In genomic region chr17:5440159-5440971, GRCm38 (mm10) we compare ENCODE assay signal across 8 mouse cellular contexts. TPM values are rescaled to one million over a fixed set of nuclear protein-coding genes. Genes with fewer than 3 reads are reported as not detected.
DNase-seq lines count a peak whose midpoint lies in the region; ATAC-seq lines count a peak whose summit lies in the region.

Gene Tmem242 (minus strand): TSS chr17:5440259.

- ATAC-seq in heart, embryonic 13.5 days (ENCODE audit: extremely low read depth, insufficient number of reproducible peaks, low FRiP score, low TSS enrichment), result peak; percentile 70
- peak; percentile 84 for ATAC-seq in liver, embryonic 12.5 days
- peak; percentile 78 for ATAC-seq in stomach, embryonic 15.5 days (ENCODE audit: insufficient read depth, low FRiP score, low read depth)

- peak within 1 kb of the TSS; percentile 92 for H3K9ac ChIP-seq in heart, embryonic 13.5 days
- peak within 1 kb of the TSS; percentile 79 for H3K9ac ChIP-seq in liver, embryonic 12.5 days
- H3K9ac ChIP-seq in stomach, embryonic 15.5 days, result peak within 1 kb of the TSS; percentile 73

- peak within 1 kb of the TSS; percentile 72 for H3K27ac ChIP-seq in brown adipose tissue, adult 24 weeks (replicated peaks; ENCODE audit: low read depth, low read length)
- peak within 1 kb of the TSS; percentile 77 for H3K27ac ChIP-seq in heart, embryonic 13.5 days (replicated peaks)
- H3K27ac ChIP-seq in liver, embryonic 12.5 days, result peak within 1 kb of the TSS; percentile 75
- peak within 1 kb of the TSS; percentile 76 for H3K27ac ChIP-seq in stomach, embryonic 15.5 days

- no peaks in the 10 kb centered on the region for H3K27me3 ChIP-seq in heart, embryonic 13.5 days (replicated peaks)
- peaks cover 14% of the 10 kb centered on the region for H3K27me3 ChIP-seq in liver, embryonic 12.5 days (replicated peaks)
- no peaks in the 10 kb centered on the region for H3K27me3 ChIP-seq in stomach, embryonic 15.5 days (replicated peaks)

- WGBS in heart, embryonic 13.5 days, result under 1% methylated on average over 27 of the region's 27 CpGs
- WGBS in liver, embryonic 12.5 days (ENCODE audit: insufficient replicate concordance), result under 1% methylated on average over 27 of the region's 27 CpGs
- under 1% methylated on average over 27 of the region's 27 CpGs for WGBS in stomach, embryonic 15.5 days

- no peaks in the 10 kb centered on the region for H3K4me1 ChIP-seq in brown adipose tissue, adult 24 weeks (ENCODE audit: control insufficient read depth, insufficient read depth, insufficient read length, low read length)
- H3K4me1 ChIP-seq in heart, embryonic 13.5 days, result peaks cover 20% of the 10 kb centered on the region
- H3K4me1 ChIP-seq in liver, embryonic 12.5 days, result peaks cover 17% of the 10 kb centered on the region
- H3K4me1 ChIP-seq in stomach, embryonic 15.5 days, result peaks cover 8% of the 10 kb centered on the region

- H3K4me2 ChIP-seq in heart, embryonic 13.5 days, result peak within 1 kb of the TSS; percentile 86
- H3K4me2 ChIP-seq in liver, embryonic 12.5 days, result peak within 1 kb of the TSS; percentile 79
- H3K4me2 ChIP-seq in stomach, embryonic 15.5 days, result peak within 1 kb of the TSS; percentile 62

- DNase-seq in CD4-positive, CD25-positive, alpha-beta regulatory T cell, adult 2 months (ENCODE audit: low read depth, low spot score), result peak; percentile 89
- DNase-seq in fat pad, adult 2 months (ENCODE audit: extremely low read depth, low read depth, low spot score), result peak; percentile 30
- DNase-seq in kidney, postnatal 10 days, result peak; percentile 93
- DNase-seq in natural killer cell, adult 2 months (ENCODE audit: low spot score in 2 of 2), result peak; percentile 79 to 86

- H3K36me3 ChIP-seq in heart, embryonic 13.5 days, result peaks cover 16% of the 10 kb centered on the region; the same call in 1 of the 2 replicates
- peaks cover 5% of the 10 kb centered on the region; the same call in 1 of the 2 replicates for H3K36me3 ChIP-seq in liver, embryonic 12.5 days
- H3K36me3 ChIP-seq in stomach, embryonic 15.5 days, result no peaks in the 10 kb centered on the region

- no peaks in the 10 kb centered on the region for H3K9me3 ChIP-seq in heart, embryonic 13.5 days
- H3K9me3 ChIP-seq in liver, embryonic 12.5 days (replicated peaks), result no peaks in the 10 kb centered on the region
- no peaks in the 10 kb centered on the region for H3K9me3 ChIP-seq in stomach, embryonic 15.5 days

- H3K4me3 ChIP-seq in brown adipose tissue, adult 24 weeks (ENCODE audit: insufficient read depth, low read depth, low read length), result peak within 1 kb of the TSS; percentile 72
- peak within 1 kb of the TSS; percentile 84 for H3K4me3 ChIP-seq in heart, embryonic 13.5 days
- peak within 1 kb of the TSS; percentile 76 for H3K4me3 ChIP-seq in liver, embryonic 12.5 days
- peak within 1 kb of the TSS; percentile 69 for H3K4me3 ChIP-seq in stomach, embryonic 15.5 days (replicated peaks)

RNA-seq across cellular contexts. Expression of gene Tmem242, which starts in this region (rescaled TPM):
- 323 and 343 TPM in 2 replicates for polyA plus RNA-seq in brown adipose tissue, adult 24 weeks (2012; ENCODE audit: insufficient read depth, insufficient read length, missing spikeins)
- polyA plus RNA-seq in heart, embryonic 13.5 days (2015; fragmentation: Nextera tagmentation; extraction: Ambion mirVana), result 117 and 122 TPM in 2 replicates
- 52.6 and 52.8 TPM in 2 replicates for polyA plus RNA-seq in liver, embryonic 12.5 days (2016; fragmentation: Nextera tagmentation; extraction: Ambion mirVana)
- 104 and 126 TPM in 2 replicates for polyA plus RNA-seq in stomach, embryonic 15.5 days (2015; fragmentation: Nextera tagmentation; extraction: Ambion mirVana)

Comparison
In these comparisons a context has a peak if more than half of its experiments do, and no peak if none do; other contexts are left out.
1. Peak in every context shown above with its lines: DNase-seq, ATAC-seq, H3K4me3 ChIP-seq and H3K27ac ChIP-seq.
2. DNase-seq: peak in every context shown above with its lines; median percentile 93 in kidney, postnatal 10 days; 89 in CD4-positive, CD25-positive, alpha-beta regulatory T cell, adult 2 months; 82 in natural killer cell, adult 2 months; 30 in fat pad, adult 2 months.